Comparison of ENCODE assay signal across 23 mouse cellular contexts in the genomic region with DNA sequence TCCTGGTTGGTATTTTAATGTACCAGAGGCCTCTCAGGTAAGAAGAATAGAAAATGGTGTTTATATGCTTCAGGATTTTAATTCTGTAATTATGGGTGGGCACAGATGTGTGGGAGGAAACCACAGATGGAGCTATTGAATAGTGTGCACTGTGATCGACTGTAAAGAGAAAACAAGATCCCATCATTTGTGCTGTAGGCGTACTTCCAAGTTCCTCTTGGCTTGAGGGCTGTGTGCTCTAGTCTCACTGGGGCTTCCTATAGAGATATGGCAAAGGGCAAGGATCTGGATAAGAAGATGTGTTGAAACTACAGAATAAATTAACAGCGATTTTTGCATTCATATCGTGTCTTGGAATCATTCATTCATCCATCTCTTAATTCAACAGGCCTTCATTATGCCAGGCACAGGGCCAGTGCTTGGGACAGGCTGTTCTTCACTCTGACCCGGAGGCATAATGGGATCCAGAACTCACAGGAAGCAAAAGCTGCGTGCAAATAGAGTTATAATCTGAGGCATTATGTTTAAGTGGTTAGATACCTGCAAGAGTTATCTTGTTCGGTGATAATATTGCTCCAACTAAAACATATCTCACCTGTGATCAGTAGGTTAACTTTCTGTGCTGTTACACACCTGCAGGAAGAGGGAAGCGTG.
DNase-seq lines count a peak whose midpoint lies in the region; ATAC-seq and TF ChIP-seq lines count a peak whose summit lies in the region.
"Had no signal": no experiment of that assay in that cellular context is flagged by ENCODE, and none has a peak within 500 bp of the region (broad histone marks: within the 10 kb centered on the region; RNA-seq: fewer than 3 reads in every experiment).

No protein-coding gene starts in this region.

- H3K9me3 ChIP-seq in hindbrain, postnatal 0 days (ENCODE audit: low read length), result no peaks in the 10 kb centered on the region
- H3K9me3 ChIP-seq in hindbrain, embryonic 12.5 days (replicated peaks), result no peaks in the 10 kb centered on the region
- H3K9me3 ChIP-seq: heart, embryonic 12.5 days; limb, embryonic 15.5 days; midbrain, embryonic 15.5 days; stomach, embryonic 15.5 days had no signal

- TF ChIP-seq CTCF in hindbrain, postnatal 0 days (IDR thresholded peaks at IDR 0.05; ENCODE audit: low read depth), result no peak

- H3K36me3 ChIP-seq in hindbrain, postnatal 0 days (ENCODE audit: insufficient read depth, low read length), result no peaks in the 10 kb centered on the region
- H3K36me3 ChIP-seq in hindbrain, embryonic 12.5 days, result no peaks in the 10 kb centered on the region
- H3K36me3 ChIP-seq: heart, embryonic 12.5 days; limb, embryonic 15.5 days; midbrain, embryonic 15.5 days; stomach, embryonic 15.5 days had no signal

- H3K27me3 ChIP-seq in hindbrain, postnatal 0 days (ENCODE audit: insufficient read depth, low read length), result no peaks in the 10 kb centered on the region
- H3K27me3 ChIP-seq in hindbrain, embryonic 12.5 days, result no peaks in the 10 kb centered on the region
- H3K27me3 ChIP-seq: limb, embryonic 15.5 days; midbrain, embryonic 15.5 days; stomach, embryonic 15.5 days had no signal

- DNase-seq in cerebellum, postnatal 14 days, result peak; percentile 6 to 9
- DNase-seq in cerebellum, adult 11 months, result no peak
- peak; percentile 16 for DNase-seq in hindbrain, postnatal 0 days (ENCODE audit: low spot score)
- DNase-seq in testis, postnatal 14 days (ENCODE audit: low spot score), result peak; percentile 10
- no peak for DNase-seq in testis, postnatal 10 days (ENCODE audit: low spot score)
- DNase-seq: adrenal gland, postnatal 10 days; cerebellum, adult 9-11 months; gastrocnemius, adult 2 months; heart, adult 18-20 months; heart, postnatal 10 days; kidney, adult 8-10 months; kidney, postnatal 10 days; lung, embryonic 14.5 days; thymus, adult 2 months; thymus, postnatal 4 days had no signal

- no peak overlapping the region for H3K4me2 ChIP-seq in hindbrain, postnatal 0 days (ENCODE audit: low read depth, low read length)
- no peak overlapping the region for H3K4me2 ChIP-seq in hindbrain, embryonic 12.5 days (replicated peaks)
- H3K4me2 ChIP-seq: heart, embryonic 12.5 days; limb, embryonic 15.5 days; lung, embryonic 14.5 days; midbrain, embryonic 15.5 days; stomach, embryonic 15.5 days had no signal

- ATAC-seq in hindbrain, postnatal 0 days, result no peak
- ATAC-seq in hindbrain, embryonic 12.5 days (ENCODE audit: low FRiP score), result no peak
- ATAC-seq in megakaryocyte progenitor cell, adult 5-6 weeks (replicated peaks; ENCODE audit: poor library complexity), result no peak
- ATAC-seq: midbrain, embryonic 15.5 days had no signal

- WGBS in hindbrain, postnatal 0 days, result 57% methylated on average over 8 of the region's 8 CpGs
- WGBS in hindbrain, embryonic 12.5 days, result 88% methylated on average over 8 of the region's 8 CpGs

- no peak overlapping the region for H3K9ac ChIP-seq in hindbrain, postnatal 0 days (replicated peaks; ENCODE audit: low read length)
- H3K9ac ChIP-seq in hindbrain, embryonic 12.5 days, result no peak overlapping the region
- H3K9ac ChIP-seq: heart, embryonic 12.5 days; limb, embryonic 15.5 days; liver, embryonic 14.5 days; lung, embryonic 14.5 days; midbrain, embryonic 15.5 days; stomach, embryonic 15.5 days had no signal

- no peak overlapping the region for H3K4me3 ChIP-seq in hindbrain, postnatal 0 days (ENCODE audit: low read length)
- H3K4me3 ChIP-seq in hindbrain, embryonic 12.5 days, result no peak overlapping the region
- H3K4me3 ChIP-seq: gastrocnemius, adult 2 months; heart, embryonic 12.5 days; limb, embryonic 15.5 days; midbrain, embryonic 15.5 days; myocyte; stomach, embryonic 15.5 days had no signal

- no peak overlapping the region for H3K27ac ChIP-seq in hindbrain, postnatal 0 days
- no peak overlapping the region for H3K27ac ChIP-seq in hindbrain, embryonic 12.5 days
- H3K27ac ChIP-seq: gastrocnemius, adult 2 months; limb, embryonic 15.5 days; liver, embryonic 14.5 days; midbrain, embryonic 15.5 days; stomach, embryonic 15.5 days had no signal

- no peaks in the 10 kb centered on the region for H3K4me1 ChIP-seq in hindbrain, postnatal 0 days (ENCODE audit: insufficient read depth, low read length)
- H3K4me1 ChIP-seq in hindbrain, embryonic 12.5 days, result no peaks in the 10 kb centered on the region
- H3K4me1 ChIP-seq: heart, embryonic 12.5 days; limb, embryonic 15.5 days; midbrain, embryonic 15.5 days; stomach, embryonic 15.5 days had no signal

Comparison
In these comparisons a context has a peak if more than half of its experiments do, and no peak if none do; other contexts are left out.
1. DNase-seq: peak in cerebellum, postnatal 14 days (2 of 2), hindbrain, postnatal 0 days (single experiment) and testis, postnatal 14 days (single experiment); none in cerebellum, adult 11 months (single experiment) and testis, postnatal 10 days (single experiment).